Mouse (Mus musculus): ENCODE data around the gene Sebox. TPM values are rescaled to one million over a fixed set of nuclear protein-coding genes. Genes with fewer than 3 reads are reported as not detected.

The Sebox gene
- total RNA-seq, 4 experiments from 2014 or later = 1.3 to 2.1 (median 1.6) TPM

DNA sequence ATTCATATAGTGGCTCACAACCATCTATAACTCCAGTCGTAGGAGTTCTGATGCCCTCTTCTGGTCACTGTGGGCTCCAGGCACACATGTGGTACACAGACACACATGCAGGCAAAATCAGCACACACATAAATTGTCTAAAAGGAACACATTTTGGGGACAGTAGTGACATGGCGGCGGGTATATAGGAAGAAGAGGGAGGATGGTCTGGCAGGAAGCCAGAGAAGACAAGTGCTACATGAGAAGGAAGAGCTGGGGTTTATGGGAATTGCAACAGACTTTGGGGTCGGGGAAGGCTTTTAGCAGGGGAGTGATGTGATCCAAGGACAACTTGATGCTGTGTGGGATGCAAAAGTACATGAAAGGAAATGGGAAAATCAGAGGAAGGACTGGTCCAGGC lies 31.3 kb downstream of the Sebox start:
- no peak for DNase-seq (ENCODE audit: low spot score in 2 of 2)

DNA sequence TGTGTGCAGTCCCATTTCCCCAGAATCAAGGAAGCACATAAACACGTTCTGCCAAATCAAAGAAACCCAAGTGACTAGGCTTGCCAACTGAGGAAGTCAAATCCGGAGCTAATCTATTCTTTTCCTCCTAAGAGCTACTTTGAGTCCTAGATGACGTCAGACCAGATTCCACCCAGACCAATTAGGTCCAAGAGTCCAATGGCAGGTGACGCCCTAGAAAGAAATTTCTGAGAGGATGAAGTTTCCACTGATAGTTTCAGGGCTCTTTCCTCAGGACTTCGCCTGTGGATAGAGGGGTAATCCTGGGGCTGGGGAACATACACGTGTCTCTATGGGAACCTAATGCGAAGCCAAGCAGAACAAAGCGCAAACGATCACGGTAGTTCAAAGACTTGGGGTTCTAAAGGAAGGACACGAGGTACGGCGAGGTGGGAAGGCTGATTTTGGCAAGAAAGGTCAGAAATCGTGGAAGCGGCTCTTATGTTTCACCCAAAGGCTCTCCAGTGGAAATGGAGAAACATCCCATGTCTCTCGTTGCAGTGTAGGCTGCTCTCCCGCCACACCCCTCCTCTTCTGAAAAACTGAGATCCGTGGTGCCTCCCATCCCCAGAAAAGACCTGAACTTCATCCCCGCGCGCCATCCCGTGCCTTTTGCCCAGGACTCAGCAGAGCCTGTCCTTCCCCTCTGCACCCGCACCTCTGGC lies 32.3 kb downstream of the Sebox start:
- no peak for DNase-seq (ENCODE audit: low spot score in 2 of 2)

DNA sequence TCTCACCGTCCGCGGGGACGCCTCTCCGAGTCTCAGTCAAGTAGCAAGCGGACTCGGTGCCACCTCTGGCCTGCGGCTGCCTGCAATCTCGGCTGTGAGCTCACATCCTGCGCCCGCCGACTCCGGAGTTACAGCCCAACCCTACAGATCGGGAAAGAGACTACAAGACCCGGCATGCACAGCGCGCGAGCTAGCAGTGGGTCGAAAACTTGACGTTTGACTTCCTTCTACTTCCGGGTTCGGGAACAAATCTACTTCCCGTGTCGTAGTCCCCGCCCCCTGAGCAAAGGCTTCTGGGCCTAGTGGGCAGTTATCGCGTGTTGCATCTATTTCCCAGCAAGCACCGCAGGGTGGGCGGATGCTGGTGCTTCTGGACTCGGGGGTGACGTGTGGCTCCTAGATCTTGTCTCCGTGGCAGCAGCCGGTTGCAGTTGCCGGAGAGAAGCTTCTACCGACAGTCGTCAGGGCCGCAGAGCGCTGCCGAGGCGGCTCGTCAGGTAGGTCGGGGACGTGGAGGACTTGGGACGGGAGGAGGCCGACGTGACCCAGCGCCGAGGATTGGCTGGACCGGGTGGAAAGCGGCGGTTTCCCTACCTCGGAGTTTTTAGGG lies 32.9 kb downstream of the Sebox start, which contains the start of the genes Tnfaip1 and Ift20:
TSS of gene Tnfaip1 (minus strand) at position 253 of the 610 bp plus-strand sequence.
TSS of gene Ift20 (plus strand) at position 282 of the 610 bp plus-strand sequence.
- DNase-seq (ENCODE audit: low spot score in 2 of 2) = peak; percentile 92 to 99

DNA sequence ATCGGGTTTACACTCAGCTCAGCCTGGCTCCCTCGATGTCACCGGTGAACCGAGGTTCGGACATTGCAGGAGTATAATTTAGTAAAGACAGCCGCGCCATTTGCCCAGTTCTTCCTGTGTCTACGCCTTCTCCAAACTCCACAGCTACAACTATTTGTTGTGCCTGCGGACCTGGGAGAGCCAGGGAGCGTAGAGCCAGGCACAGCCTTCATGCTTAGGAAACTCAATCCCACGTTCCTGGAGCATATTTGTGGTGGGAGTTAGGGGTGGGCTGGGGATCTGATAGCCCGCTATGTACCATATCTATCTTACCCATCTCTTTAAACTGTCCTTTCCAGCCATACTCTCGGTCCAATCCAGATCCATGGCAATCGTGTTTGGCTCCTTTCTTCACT lies 33.4 kb downstream of the Sebox start:
- DNase-seq (ENCODE audit: low spot score in 2 of 2) = no peak

DNA sequence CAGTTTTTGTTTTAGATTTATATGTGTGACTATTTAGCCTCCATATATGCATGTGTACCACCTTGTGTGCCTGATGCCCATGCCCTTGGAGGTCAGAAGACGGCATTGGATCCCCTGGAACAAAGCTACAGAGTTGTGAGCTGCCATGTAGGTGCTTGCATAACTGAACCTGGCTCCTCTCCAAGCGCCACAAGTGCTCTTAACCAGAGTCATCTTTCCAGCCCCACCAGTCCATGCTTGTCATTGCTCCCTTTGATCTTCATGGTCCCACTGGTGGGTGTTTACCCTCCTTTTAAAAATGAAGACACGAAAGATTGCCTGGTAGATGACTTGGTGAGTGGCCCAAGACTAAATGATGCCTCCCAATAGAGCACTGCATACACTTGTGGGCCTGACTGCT lies 37.1 kb downstream of the Sebox start:
- DNase-seq (ENCODE audit: low spot score in 2 of 2) = no peak

DNA sequence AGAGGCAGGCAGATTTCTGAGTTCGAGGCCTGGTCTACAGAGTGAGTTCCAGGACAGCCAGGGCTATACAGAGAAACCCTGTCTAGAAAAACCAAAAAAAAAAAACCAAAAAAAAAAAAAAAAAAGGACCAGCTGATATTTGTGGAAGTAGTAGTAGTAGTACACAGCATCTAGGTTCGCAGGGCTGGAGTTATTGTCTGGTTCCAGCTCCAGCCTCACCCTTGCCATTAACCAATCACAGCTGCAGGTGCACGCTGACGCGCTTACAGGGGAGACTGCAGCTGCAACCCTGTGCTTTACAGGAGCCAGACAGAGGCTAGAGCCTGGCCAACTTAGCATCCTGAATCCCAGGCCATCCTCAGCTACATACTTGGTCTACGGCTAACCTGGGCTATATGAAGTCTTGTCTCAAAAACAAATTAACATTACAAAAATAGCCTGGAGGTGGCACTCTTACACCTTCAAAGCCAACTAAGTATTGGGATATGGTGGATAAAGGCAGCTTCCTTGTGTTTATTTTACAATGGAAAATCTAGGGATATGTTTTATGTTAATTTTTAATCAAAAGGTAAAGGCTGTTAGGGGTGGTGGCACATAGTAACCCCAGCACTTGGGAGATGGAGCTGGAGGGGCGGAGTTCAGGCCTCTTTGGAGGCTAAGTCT lies 41.3 kb downstream of the Sebox start:
- no peak for DNase-seq (ENCODE audit: low spot score in 2 of 2)

DNA sequence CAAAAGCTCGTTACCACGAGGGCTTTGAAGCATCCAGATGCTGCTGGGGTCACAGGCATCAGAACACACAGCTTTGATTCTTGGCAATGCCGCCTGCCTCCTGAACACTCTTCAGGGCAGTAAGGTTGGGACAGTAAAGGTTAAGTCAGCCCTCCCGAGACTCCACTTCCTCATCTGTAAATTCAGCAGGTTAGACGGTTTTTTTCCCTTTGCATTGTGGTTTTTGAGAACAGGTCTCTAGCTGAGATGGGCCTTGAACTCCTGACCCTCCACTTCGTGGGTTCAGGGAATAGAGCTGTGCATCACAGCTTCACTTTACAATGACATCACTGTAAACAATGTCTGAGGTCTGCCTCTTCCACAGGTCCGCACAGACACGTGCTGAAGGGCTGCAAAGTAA lies 41.9 kb downstream of the Sebox start:
- DNase-seq (ENCODE audit: low spot score in 2 of 2) = no peak

DNA sequence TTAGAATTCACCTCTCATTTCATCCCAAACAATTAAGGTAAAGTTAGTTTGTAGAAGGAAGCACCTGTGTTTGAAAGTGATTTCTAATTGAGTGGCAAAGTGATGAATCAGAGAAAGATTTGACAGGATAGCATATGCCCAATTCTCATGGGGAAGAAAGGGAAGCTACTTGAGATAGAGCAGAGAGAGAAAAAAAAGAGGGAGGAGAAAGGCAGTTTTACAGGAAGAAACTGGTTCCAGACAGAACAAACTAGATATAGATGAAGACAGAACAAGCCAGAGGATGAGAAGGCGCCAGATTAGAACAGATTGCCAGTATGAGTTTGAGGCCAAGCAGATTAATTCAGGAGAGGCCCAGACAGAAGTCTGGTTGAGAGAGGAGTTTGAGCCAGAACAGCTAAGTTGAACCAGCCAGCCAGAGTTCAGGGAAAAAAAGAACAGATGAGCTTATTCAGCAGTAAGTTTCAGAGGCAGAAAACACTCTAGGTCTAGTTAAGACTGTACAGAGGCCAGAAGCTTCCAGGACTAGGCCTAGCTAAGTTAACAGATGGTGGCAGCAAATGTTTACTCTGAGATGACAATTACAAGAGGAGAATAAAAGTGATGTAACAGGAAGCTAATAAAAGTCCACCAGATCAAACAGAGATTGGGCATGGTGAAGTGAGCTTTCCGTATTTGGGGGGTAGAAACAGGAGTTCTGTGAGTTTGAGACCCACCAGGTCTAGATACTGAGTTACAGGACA lies 44.6 kb downstream of the Sebox start:
- DNase-seq (ENCODE audit: low spot score in 2 of 2) = no peak

DNA sequence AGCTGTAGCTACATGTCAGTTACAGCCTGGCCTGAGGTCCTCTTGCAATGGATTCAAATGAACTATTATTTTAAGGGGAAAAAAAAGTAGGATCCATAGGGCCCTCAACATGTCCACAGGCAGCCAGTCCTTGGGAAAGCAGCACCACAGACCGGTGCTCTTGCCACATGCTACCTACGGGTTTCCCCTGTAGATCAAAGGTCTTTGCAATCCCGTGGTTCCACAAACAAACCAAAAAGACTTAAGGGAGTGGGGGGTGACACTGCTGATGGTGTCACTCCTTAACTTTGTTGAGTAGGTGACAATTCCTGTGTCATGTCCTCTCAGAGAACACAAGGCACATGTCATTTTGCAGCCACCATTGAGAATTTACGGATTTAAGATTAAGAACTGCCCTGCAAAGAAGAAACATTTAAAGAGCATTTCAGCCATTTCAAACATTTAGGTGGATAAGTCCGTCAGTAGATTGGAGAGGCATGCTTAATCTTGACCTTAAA lies 46.3 kb downstream of the Sebox start:
- no peak for DNase-seq (ENCODE audit: low spot score in 2 of 2)

DNA sequence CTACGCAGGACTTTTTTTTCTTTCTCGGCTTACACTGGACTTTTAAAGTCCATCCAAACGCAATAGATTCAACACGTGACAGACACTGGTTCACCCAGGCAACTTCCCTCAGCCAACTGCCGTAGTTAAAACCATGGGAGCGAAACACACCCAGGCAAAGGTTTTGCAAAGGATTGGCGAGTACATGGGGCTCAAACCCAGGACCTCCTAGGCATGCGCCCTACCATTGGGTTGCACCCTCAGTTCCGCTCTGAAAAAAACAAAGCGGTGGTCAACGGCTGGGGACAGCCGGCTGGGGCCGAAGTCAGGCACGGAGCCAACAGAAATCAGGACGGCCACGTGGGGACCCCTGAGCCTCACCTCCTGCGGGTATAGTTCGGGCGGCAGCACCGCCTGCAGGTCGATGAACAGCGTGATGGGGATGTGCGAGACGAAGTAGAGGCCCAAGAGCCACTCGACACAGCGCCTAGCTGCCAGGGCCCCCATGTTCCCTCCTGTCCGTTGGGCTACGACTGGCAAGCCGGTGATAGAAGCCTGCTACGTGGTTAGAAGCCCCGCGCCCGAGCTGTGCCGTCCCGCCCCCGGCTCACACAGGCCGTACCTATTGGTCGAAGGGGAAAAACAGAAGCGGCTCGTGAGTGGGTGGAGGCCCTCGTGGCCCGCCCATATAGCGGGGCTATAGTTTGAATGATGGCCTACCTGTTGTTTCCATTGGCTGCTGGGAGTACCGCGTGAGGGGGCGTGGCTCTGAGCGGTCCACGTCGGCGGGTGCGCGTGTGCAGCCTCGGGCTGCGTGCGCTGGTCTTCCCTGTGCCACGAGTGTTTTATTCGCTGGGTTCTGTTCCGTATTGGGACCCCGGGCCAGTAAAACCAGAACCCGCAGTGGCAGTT lies 47.2 kb downstream of the Sebox start, which contains the start of gene Tmem97:
TSS of gene Tmem97 (minus strand) at position 610 of the 891 bp plus-strand sequence.
- peak; percentile 81 to 98 for DNase-seq (ENCODE audit: low spot score in 2 of 2)

DNA sequence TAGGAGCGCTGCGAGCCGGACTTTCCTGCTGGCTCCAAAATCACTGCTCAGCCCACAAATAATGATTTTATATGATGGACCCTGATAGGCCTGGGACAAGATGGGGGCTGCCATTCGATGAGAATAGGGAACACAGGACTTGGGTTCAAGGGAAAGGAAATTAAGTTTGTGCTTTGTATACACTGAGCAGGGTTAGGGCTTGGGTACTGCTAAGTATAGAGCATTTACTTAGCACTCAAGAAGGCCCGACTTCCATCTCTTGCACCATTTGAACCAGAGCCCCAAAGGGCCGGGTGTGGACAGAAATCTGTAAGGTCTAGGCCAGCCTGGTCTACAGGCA lies 47.8 kb downstream of the Sebox start:
- DNase-seq (ENCODE audit: low spot score in 2 of 2) = no peak

Other genes with a start within 250 kb of the Sebox start
- 100 to 1,000 TPM; 172 to 181 (median 177) TPM for gene 2610507B11Rik, start 241.7 kb upstream of the Sebox start, total RNA-seq (2022)
- 10 to 100 TPM; 12.0 to 15.3 (median 13.3) TPM for gene BC030499, start 212.6 kb upstream of the Sebox start, total RNA-seq (2022)
- gene Spag5, start 201.9 kb upstream of the Sebox start, total RNA-seq (2022) = 10 to 100 TPM in 1 of 4 experiments, 1 to 10 TPM in 3; 6.8 to 11.9 (median 7.1) TPM
- gene Aldoc, start 180.5 kb upstream of the Sebox start, total RNA-seq (2022) = 100 to 1,000 TPM; 784 to 869 (median 811) TPM
- 10 to 100 TPM; 57.1 to 62.1 (median 59.4) TPM for gene Pigs, start 175.0 kb upstream of the Sebox start, total RNA-seq (2022)
- gene Unc119, start 160.0 kb upstream of the Sebox start, total RNA-seq (2022) = 10 to 100 TPM; 28.5 to 34.5 (median 30.6) TPM
- gene Foxn1, start 116.9 kb upstream of the Sebox start, total RNA-seq (2022) = under 1 TPM in 2 of 4 experiments, not detected in 2; 0.11 to 0.19 TPM
- not detected for gene Slc13a2, start 81.2 kb upstream of the Sebox start, total RNA-seq (2022)
- gene Slc46a1, start 37.8 kb upstream of the Sebox start, total RNA-seq (2022) = 10 to 100 TPM in 3 of 4 experiments, 1 to 10 TPM in 1; 8.2 to 15.4 (median 12.2) TPM
- 10 to 100 TPM; 32.1 to 36.7 (median 33.1) TPM for gene Sarm1, start 5.7 kb upstream of the Sebox start, total RNA-seq (2022)
- gene Vtn, start 4.4 kb upstream of the Sebox start, total RNA-seq (2022) = 10 to 100 TPM; 73.4 to 86.0 (median 77.9) TPM
- gene Tmem199, start 8.7 kb downstream of the Sebox start, total RNA-seq (2022) = 10 to 100 TPM; 39.4 to 42.9 (median 41.8) TPM
- gene Poldip2, start 8.7 kb downstream of the Sebox start, total RNA-seq (2022) = 100 to 1,000 TPM; 116 to 125 (median 118) TPM
- 10 to 100 TPM; 32.8 to 36.6 (median 34.2) TPM for gene Tnfaip1, start 32.9 kb downstream of the Sebox start, total RNA-seq (2022)
- gene Ift20, start 32.9 kb downstream of the Sebox start, total RNA-seq (2022) = 10 to 100 TPM; 79.7 to 81.6 (median 80.9) TPM
- gene Tmem97, start 47.3 kb downstream of the Sebox start, total RNA-seq (2022) = 10 to 100 TPM; 23.7 to 29.6 (median 26.6) TPM
- 10 to 100 TPM; 84.1 to 92.5 (median 87.6) TPM for gene Nlk, start 193.9 kb downstream of the Sebox start, total RNA-seq (2022)
- gene Ccnq, start 248.3 kb downstream of the Sebox start, total RNA-seq (2022) = 10 to 100 TPM; 17.3 to 23.0 (median 21.9) TPM